Mouse (Mus musculus) layer of hippocampus, adult 8-10 months (tissue): ENCODE data around the gene Olfr803. TPM values are rescaled to one million over a fixed set of nuclear protein-coding genes. Genes with fewer than 3 reads are reported as not detected.

Source experiments
- DNase-seq, 2 experiments: peaks; one replicate each; pipeline ENCODE4 v3.0.0; 2022; ENCODE audit warnings: low spot score in 2 of 2
- microRNA-seq, 2 experiments: library from miRNA; unstranded; fragments of <30 nt; microRNA quantifications; one replicate each; pipeline ENCODE4 v1.2.0; 2022
- total RNA-seq, 4 experiments: library from RNA; stranded (reverse); gene quantifications; 2 replicates each; pipeline ENCODE4 v1.2.4; 2022

The Olfr803 gene
- not detected for total RNA-seq

GRCm38 (mm10) chr10:129694186-129694585 is at the start of gene Olfr803:
Olfr803 (minus strand) TSS chr10:129694286.
- DNase-seq: no peak

DNA sequence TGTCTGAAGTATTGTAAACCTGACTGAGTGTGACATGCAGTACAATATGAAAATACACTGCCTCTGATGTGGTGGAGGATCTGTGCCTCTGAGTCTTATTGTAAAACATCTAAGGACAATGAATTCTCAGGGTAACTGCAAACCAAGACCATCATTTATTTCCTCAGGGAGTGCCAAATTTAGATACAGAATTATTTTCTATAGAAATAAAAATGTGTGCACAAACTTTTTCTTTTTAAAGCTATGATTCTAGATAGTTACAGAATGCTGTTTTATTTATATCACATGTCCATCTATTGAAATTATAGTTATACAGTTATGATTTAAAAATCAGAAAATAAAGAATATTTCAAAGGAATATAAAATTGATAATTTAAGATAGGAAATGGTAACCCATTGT is 47.7 kb upstream of the Olfr803 start, which contains the start of gene Olfr806:
Gene Olfr806 (minus strand): TSS at position 101 of the 400 bp plus-strand sequence.
- DNase-seq: no peak

DNA sequence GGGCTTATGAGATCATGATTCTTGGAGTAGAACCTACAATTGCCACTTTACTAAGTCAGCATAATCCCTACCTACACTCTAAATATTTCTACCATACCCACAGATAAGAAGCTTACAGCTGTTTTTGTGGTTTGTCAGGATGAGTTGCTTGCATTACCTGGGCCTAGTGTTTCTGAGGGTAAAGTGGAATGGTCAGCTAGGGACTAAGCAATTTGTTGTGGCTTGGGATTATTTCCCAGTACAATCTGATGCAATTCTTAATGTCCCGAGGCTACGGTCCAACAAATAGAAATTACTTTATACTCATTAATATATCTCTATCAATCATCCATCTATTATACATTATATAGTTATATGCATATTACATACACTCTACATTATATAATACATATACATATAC is 35.2 kb upstream of the Olfr803 start, which contains the start of gene Olfr805:
Gene Olfr805 (minus strand): TSS at position 101 of the 400 bp plus-strand sequence.
- DNase-seq: no peak

DNA sequence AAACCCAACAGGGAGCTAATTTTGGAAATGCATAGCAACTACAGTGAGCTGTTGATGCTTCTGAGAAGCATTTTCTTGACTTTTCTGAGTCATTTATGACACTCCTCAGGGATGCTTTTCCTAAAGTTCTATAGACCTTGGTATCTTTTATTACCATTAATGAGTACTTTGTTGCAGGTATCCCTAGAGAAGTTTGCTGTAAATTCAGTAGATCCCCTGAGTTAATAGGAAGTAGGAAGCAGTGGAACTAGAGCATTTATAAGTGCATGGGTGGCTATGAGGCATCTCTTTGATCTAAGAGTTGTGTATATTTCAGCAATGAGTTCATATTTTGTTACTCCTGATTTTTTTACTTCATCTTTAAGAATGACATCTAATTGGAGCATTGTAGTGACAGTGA is 8.8 kb upstream of the Olfr803 start, which contains the start of gene Olfr804:
Gene Olfr804 (plus strand): TSS at position 301 of the 400 bp plus-strand sequence.
- no peak for DNase-seq

DNA sequence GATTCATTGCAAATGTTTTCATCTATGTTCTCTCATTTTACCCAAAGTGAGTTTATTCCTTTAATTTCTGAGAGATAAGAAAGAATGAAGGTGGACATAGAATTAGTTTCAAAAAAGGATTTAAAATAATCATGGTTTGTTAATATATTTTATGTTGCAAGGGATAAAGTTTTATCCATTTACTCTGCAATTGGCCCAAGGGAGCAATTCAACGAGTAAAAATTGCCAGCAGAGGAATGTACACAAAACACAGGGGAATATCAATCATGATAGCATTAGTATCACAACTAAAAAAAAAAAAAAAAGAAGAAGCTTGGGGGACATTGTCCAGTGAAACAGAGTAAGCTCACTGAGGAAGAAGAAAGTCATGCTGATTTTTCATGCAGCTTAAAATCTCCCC is 6.0 kb downstream of the Olfr803 start, which contains the start of gene Olfr802:
Gene Olfr802 (minus strand): TSS at position 101 of the 400 bp plus-strand sequence.
- no peak for DNase-seq

- DNase-seq: no peak
Observed at GRCm38 (mm10) chr10:129673765-129674164, 20.3 kb downstream of the Olfr803 start, which contains the start of gene Olfr801. Olfr801 (minus strand) TSS chr10:129673865.

DNA sequence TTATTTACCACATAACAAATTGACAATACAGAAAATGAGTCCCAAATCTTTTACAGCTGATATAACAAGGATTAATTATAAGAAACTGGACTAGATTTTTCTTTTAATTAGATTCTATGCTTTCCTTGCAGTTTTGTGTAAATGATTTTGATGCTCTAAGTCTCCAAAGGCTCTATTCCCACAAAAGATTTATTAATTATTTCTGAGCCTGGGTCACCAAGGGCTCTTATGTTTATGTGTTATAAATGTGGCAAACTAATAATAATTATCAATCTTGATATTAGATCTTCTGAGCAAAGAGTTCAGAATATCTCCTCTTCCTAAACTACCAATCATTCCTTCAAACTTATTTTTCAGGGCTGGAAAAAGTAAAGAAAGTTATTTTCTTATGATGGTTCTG is 36.7 kb downstream of the Olfr803 start, which contains the start of gene Olfr800:
Gene Olfr800 (plus strand): TSS at position 301 of the 400 bp plus-strand sequence.
- DNase-seq: no peak

- no peak for DNase-seq
Observed at GRCm38 (mm10) chr10:129651763-129652162, 42.3 kb downstream of the Olfr803 start.

Small RNA genes lying within 50 kb of the gene (microRNA-seq; reads per million reads assigned to microRNA genes)
- gene Gm24485: 0 reads per million in 2 experiments

Other genes starting within 250 kb of the Olfr803 start
- gene Olfr787, start 232.4 kb downstream of the Olfr803 start, total RNA-seq: not detected
- not detected for gene Olfr788, start 223.3 kb downstream of the Olfr803 start, total RNA-seq
- not detected for gene Olfr789, start 209.5 kb downstream of the Olfr803 start, total RNA-seq
- not detected for gene Olfr790, start 195.8 kb downstream of the Olfr803 start, total RNA-seq
- not detected for gene Olfr791, start 172.5 kb downstream of the Olfr803 start, total RNA-seq
- not detected for gene Olfr792, start 155.1 kb downstream of the Olfr803 start, total RNA-seq
- gene Olfr794, start 126.6 kb downstream of the Olfr803 start, total RNA-seq: not detected
- gene Olfr796, start 81.7 kb downstream of the Olfr803 start, total RNA-seq: not detected
- not detected for gene Olfr798, start 66.4 kb downstream of the Olfr803 start, total RNA-seq
- gene Olfr799, start 56.8 kb downstream of the Olfr803 start, total RNA-seq: not detected
- gene Olfr800, start 36.6 kb downstream of the Olfr803 start, total RNA-seq: not detected
- not detected for gene Olfr801, start 20.4 kb downstream of the Olfr803 start, total RNA-seq
- not detected for gene Olfr802, start 6.1 kb downstream of the Olfr803 start, total RNA-seq
- gene Olfr804, start 8.9 kb upstream of the Olfr803 start, total RNA-seq: not detected
- not detected for gene Olfr805, start 35.1 kb upstream of the Olfr803 start, total RNA-seq
- not detected for gene Olfr806, start 47.6 kb upstream of the Olfr803 start, total RNA-seq
- not detected for gene Olfr807, start 63.5 kb upstream of the Olfr803 start, total RNA-seq
- gene Olfr808, start 71.2 kb upstream of the Olfr803 start, total RNA-seq: not detected
- gene Olfr809, start 80.4 kb upstream of the Olfr803 start, total RNA-seq: not detected
- not detected for gene Olfr810, start 100.6 kb upstream of the Olfr803 start, total RNA-seq
- gene Olfr811, start 110.1 kb upstream of the Olfr803 start, total RNA-seq: not detected
- gene Olfr812, start 151.8 kb upstream of the Olfr803 start, total RNA-seq: not detected
- not detected for gene Olfr813, start 161.1 kb upstream of the Olfr803 start, total RNA-seq
- not detected for gene Olfr814, start 185.6 kb upstream of the Olfr803 start, total RNA-seq
- gene Olfr815, start 211.6 kb upstream of the Olfr803 start, total RNA-seq: not detected
- gene Olfr816, start 221.3 kb upstream of the Olfr803 start, total RNA-seq: not detected